Mouse (Mus musculus): ENCODE measurements around the gene Zswim5. TPM values are rescaled to one million over a fixed set of nuclear protein-coding genes. Genes with fewer than 3 reads are reported as not detected.
"Not testable (repeated sequence)": the region's sequence is repeated elsewhere in the genome, so short reads cannot be mapped to it uniquely, and the experiment has no call there.

Gene Zswim5
- total RNA-seq, 1 experiment, result 2.5 TPM

DNA sequence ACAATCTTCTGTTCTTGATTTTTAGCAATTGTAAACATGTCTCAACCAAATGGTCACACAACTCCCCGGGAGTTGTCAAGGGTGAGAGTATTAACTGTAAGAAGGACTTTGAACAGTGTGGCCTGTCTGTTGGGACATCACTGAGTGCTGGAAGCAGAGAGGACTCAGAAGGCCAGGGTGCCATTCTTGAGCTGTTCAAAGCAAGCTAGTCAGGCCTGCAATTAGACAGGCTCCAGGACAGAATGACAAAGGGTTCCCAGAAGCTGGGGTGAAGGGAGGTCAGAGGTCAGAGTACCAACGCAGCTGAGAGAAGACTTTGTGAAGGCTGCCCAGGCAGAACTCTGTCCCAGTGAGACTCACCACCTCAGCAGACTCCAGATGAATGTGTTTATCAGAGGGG is 38.2 kb upstream of the Zswim5 start:
- Histone ChIP-seq H3K9me3 (ENCODE audit: control insufficient read depth, insufficient read depth, low read depth, low read length) (no peaks in the 10 kb centered on the region), H3K9ac (ENCODE audit: insufficient read depth, low read depth, low read length, poor library complexity, severe bottlenecking) (no peak overlapping the region), H3K36me3 (ENCODE audit: control insufficient read depth, insufficient read depth, low read length, poor library complexity, severe bottlenecking) (no peaks in the 10 kb centered on the region), H3K4me3 (ENCODE audit: insufficient read depth in 1 of 2, low read depth in 1 of 2, low read length in 2 of 2, poor library complexity in 1 of 2, severe bottlenecking in 1 of 2) (no peak overlapping the region), H3K27ac (ENCODE audit: insufficient read depth, low read depth, low read length, poor library complexity, severe bottlenecking) (no peak overlapping the region), H3K4me1 (ENCODE audit: control insufficient read depth in 2 of 2, insufficient read depth in 2 of 2, low read length in 2 of 2, poor library complexity in 1 of 2) (no peaks in the 10 kb centered on the region; a peak in 1 of 4 replicates)
- TF ChIP-seq HCFC1 (IDR thresholded peaks at IDR 0.05; ENCODE audit: borderline replicate concordance, insufficient read depth, low read length) (no peak), MAFK (IDR thresholded peaks at IDR 0.05; ENCODE audit: insufficient read depth, low read depth, low read length) (no peak), CHD2 (IDR thresholded peaks at IDR 0.05; ENCODE audit: low read depth, low read length) (no peak), ZNF384 (IDR thresholded peaks at IDR 0.05; ENCODE audit: low read depth, low read length) (no peak), ZC3H11A (IDR thresholded peaks at IDR 0.05; ENCODE audit: borderline replicate concordance, low read depth, low read length) (no peak)
- in situ Hi-C loops (cut with MboI; ENCODE audit: low sequenced_read_pairs in 2 of 2, unreplicated experiment in 2 of 2), result no loop called here
- DNase-seq (ENCODE audit: low read depth, low spot score), result no peak

DNA sequence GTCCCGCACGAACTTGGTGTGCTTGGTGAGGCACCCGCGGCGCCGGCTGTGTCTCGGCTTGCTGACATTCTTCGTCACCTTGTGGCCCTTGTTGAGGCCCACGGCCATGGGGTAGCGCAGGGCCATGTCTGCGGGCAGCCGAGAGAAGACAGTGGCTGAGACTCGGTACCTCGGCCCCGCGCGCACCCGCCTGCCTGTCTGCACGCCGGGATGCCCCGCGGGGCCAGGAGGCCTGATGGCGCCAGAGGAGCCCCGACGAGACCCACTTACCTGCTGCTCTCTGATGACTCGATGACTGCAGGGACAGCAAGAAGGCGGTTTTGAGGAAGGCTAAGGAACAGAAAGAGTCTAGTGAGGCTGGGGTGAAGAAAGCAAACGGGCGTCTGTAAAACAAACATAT is 37.1 kb upstream of the Zswim5 start:
- H3K36me3 ChIP-seq (ENCODE audit: control insufficient read depth, insufficient read depth, low read length, poor library complexity, severe bottlenecking); H3K27ac ChIP-seq (ENCODE audit: insufficient read depth, low read depth, low read length, poor library complexity, severe bottlenecking); in situ Hi-C loops (cut with MboI; ENCODE audit: low sequenced_read_pairs in 2 of 2, unreplicated experiment in 2 of 2); H3K4me1 ChIP-seq (ENCODE audit: control insufficient read depth in 2 of 2, insufficient read depth in 2 of 2, low read length in 2 of 2, poor library complexity in 1 of 2); H3K9me3 ChIP-seq (ENCODE audit: control insufficient read depth, insufficient read depth, low read depth, low read length); DNase-seq (ENCODE audit: low read depth, low spot score): not testable (repeated sequence)
- H3K9ac ChIP-seq (ENCODE audit: insufficient read depth, low read depth, low read length, poor library complexity, severe bottlenecking), result peak overlapping the region; percentile 46
- H3K4me3 ChIP-seq (ENCODE audit: insufficient read depth in 1 of 2, low read depth in 1 of 2, low read length in 2 of 2, poor library complexity in 1 of 2, severe bottlenecking in 1 of 2), result peak overlapping the region; percentile 48 to 52; a peak in 3 of 4 replicates

DNA sequence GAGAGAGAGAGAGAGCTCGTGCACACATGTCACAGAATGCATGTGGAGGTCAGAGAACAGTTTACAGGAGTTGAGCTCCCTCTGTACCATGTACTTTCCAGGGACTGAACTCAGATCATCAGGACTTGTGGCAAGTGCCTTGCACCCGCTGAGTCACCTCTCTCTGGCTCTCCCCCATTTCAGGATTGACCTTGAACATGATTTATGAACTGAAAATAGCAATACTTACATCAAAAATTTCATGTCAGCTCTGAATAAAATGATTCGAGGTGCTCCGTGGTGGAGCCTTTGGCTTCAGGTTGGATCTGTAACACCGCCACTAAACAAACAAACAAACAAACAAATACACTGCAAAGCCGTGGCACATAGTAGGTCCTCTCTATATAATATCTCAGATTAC is 36.3 kb upstream of the Zswim5 start:
- Histone ChIP-seq H3K9me3 (ENCODE audit: control insufficient read depth, insufficient read depth, low read depth, low read length) (no peaks in the 10 kb centered on the region), H3K36me3 (ENCODE audit: control insufficient read depth, insufficient read depth, low read length, poor library complexity, severe bottlenecking) (no peaks in the 10 kb centered on the region), H3K27ac (ENCODE audit: insufficient read depth, low read depth, low read length, poor library complexity, severe bottlenecking) (no peak overlapping the region), H3K4me1 (ENCODE audit: control insufficient read depth in 2 of 2, insufficient read depth in 2 of 2, low read length in 2 of 2, poor library complexity in 1 of 2) (no peaks in the 10 kb centered on the region; a peak in 1 of 4 replicates), H3K9ac (ENCODE audit: insufficient read depth, low read depth, low read length, poor library complexity, severe bottlenecking) (no peak overlapping the region), H3K4me3 (ENCODE audit: insufficient read depth in 1 of 2, low read depth in 1 of 2, low read length in 2 of 2, poor library complexity in 1 of 2, severe bottlenecking in 1 of 2) (no peak overlapping the region)
- in situ Hi-C loops (cut with MboI; ENCODE audit: low sequenced_read_pairs in 2 of 2, unreplicated experiment in 2 of 2), result no loop called here
- DNase-seq (ENCODE audit: low read depth, low spot score), result no peak
- TF ChIP-seq ZC3H11A (IDR thresholded peaks at IDR 0.05; ENCODE audit: borderline replicate concordance, low read depth, low read length), result no peak
- no peak for TF ChIP-seq MAFK (IDR thresholded peaks at IDR 0.05; ENCODE audit: insufficient read depth, low read depth, low read length)
- no peak for TF ChIP-seq HCFC1 (IDR thresholded peaks at IDR 0.05; ENCODE audit: borderline replicate concordance, insufficient read depth, low read length)

DNA sequence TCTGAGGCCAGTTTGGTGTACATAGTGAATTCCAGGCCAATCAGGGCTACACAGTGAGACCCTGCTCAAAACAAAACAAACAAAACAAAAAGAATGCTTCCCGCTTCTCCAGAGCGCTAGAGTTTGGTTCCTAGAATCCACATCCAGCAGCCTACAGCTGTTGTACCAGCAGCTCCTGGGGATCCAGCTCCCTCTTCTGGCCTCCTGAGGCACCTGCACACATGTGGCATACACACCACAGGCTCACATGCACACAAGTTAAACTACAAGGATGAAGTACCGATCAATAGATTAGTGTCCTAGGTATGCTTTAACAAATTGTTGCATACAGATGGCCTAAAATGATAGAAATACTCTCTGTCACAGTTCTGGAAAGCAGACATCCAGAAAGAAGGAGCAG is 32.9 kb upstream of the Zswim5 start:
- in situ Hi-C loops (cut with MboI; ENCODE audit: low sequenced_read_pairs in 2 of 2, unreplicated experiment in 2 of 2), result no loop called here
- Histone ChIP-seq H3K4me1 (ENCODE audit: control insufficient read depth in 2 of 2, insufficient read depth in 2 of 2, low read length in 2 of 2, poor library complexity in 1 of 2) (no peaks in the 10 kb centered on the region; a peak in 1 of 4 replicates), H3K4me3 (ENCODE audit: insufficient read depth in 1 of 2, low read depth in 1 of 2, low read length in 2 of 2, poor library complexity in 1 of 2, severe bottlenecking in 1 of 2) (no peak overlapping the region), H3K36me3 (ENCODE audit: control insufficient read depth, insufficient read depth, low read length, poor library complexity, severe bottlenecking) (no peaks in the 10 kb centered on the region), H3K27ac (ENCODE audit: insufficient read depth, low read depth, low read length, poor library complexity, severe bottlenecking) (no peak overlapping the region), H3K9me3 (ENCODE audit: control insufficient read depth, insufficient read depth, low read depth, low read length) (no peaks in the 10 kb centered on the region), H3K9ac (ENCODE audit: insufficient read depth, low read depth, low read length, poor library complexity, severe bottlenecking) (no peak overlapping the region)
- DNase-seq (ENCODE audit: low read depth, low spot score), result no peak
- no peak for TF ChIP-seq HCFC1 (IDR thresholded peaks at IDR 0.05; ENCODE audit: borderline replicate concordance, insufficient read depth, low read length)
- TF ChIP-seq ZC3H11A (IDR thresholded peaks at IDR 0.05; ENCODE audit: borderline replicate concordance, low read depth, low read length), result no peak
- TF ChIP-seq CHD2 (IDR thresholded peaks at IDR 0.05; ENCODE audit: low read depth, low read length), result no peak
- no peak for TF ChIP-seq MAFK (IDR thresholded peaks at IDR 0.05; ENCODE audit: insufficient read depth, low read depth, low read length)
- TF ChIP-seq ZNF384 (IDR thresholded peaks at IDR 0.05; ENCODE audit: low read depth, low read length), result no peak

- Histone ChIP-seq H3K4me1 (ENCODE audit: control insufficient read depth in 2 of 2, insufficient read depth in 2 of 2, low read length in 2 of 2, poor library complexity in 1 of 2) (no peaks in the 10 kb centered on the region), H3K9me3 (ENCODE audit: control insufficient read depth, insufficient read depth, low read depth, low read length) (no peaks in the 10 kb centered on the region), H3K9ac (ENCODE audit: insufficient read depth, low read depth, low read length, poor library complexity, severe bottlenecking) (no peak overlapping the region), H3K36me3 (ENCODE audit: control insufficient read depth, insufficient read depth, low read length, poor library complexity, severe bottlenecking) (no peaks in the 10 kb centered on the region), H3K27ac (ENCODE audit: insufficient read depth, low read depth, low read length, poor library complexity, severe bottlenecking) (no peak overlapping the region), H3K4me3 (ENCODE audit: insufficient read depth in 1 of 2, low read depth in 1 of 2, low read length in 2 of 2, poor library complexity in 1 of 2, severe bottlenecking in 1 of 2) (no peak overlapping the region)
- in situ Hi-C loops (cut with MboI; ENCODE audit: low sequenced_read_pairs in 2 of 2, unreplicated experiment in 2 of 2), result no loop called here
- TF ChIP-seq HCFC1 (IDR thresholded peaks at IDR 0.05; ENCODE audit: borderline replicate concordance, insufficient read depth, low read length) (no peak), MAFK (IDR thresholded peaks at IDR 0.05; ENCODE audit: insufficient read depth, low read depth, low read length) (no peak), ZNF384 (IDR thresholded peaks at IDR 0.05; ENCODE audit: low read depth, low read length) (no peak), CHD2 (IDR thresholded peaks at IDR 0.05; ENCODE audit: low read depth, low read length) (no peak), ZC3H11A (IDR thresholded peaks at IDR 0.05; ENCODE audit: borderline replicate concordance, low read depth, low read length) (no peak)
- no peak for DNase-seq (ENCODE audit: low read depth, low spot score)
These were observed 27.3 kb upstream of the Zswim5 start for GRCm38 (mm10) chr4:116849901-116850300.
